Mouse (Mus musculus): ENCODE data around the gene Bbs9.
"Not testable (repeated sequence)": the region's sequence is repeated elsewhere in the genome, so short reads cannot be mapped to it uniquely, and the experiment has no call there.

Gene Bbs9

DNA sequence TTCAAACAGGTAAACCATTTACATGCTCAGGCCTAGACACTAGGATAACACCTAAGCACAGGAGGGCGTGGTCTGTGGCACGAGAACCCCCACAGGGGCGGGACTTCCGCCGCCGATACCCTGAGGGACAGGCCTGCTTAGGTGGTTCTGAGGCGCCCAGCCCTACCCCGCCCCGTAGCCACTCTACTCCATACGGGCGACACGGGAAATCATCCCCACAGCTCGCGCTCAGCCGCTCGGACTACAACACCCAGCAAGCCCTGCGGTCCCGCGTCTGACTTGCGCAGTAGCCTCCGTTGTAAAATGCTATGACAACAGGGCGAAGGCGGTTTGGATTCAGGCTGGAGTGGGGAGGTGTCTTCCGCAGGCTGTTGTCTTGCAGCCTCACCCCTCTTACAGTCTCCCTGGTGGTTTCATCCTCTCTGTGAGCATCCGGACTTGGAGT, at the start of gene Bbs9:
TSS of gene Bbs9 (plus strand) at position 292 of the 445 bp plus-strand sequence.
- peak; percentile 85 for DNase-seq (ENCODE audit: low read depth)

DNA sequence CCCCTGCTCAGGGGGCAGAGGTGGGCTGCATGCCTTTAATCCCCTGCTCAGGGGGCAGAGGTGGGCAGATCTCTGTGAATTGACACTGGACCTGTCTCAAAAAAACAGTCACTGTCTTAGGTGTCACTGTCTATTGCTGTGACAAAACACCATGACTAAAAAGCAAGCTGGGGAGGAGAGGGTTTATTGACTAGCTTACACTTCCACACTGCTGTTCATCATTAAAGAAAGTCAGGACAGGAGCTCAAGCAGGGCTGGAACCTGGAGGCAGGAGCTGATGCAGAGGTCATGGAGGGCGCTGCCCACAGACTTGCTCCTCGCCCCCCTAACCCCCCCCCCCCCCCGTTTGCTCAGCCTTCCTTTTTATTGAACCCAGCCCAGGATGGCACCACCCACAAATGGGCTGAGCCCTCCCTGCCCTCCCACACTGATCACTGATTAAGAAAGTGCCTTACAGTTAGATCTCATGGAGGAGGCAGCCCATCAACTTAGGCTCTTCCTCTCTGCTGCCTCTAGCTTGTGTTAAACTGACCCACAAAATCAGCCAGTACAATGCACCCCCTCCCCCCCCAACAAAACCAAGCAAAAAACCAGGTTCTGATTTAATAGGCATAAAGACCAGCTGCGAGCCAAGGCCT, 47.4 kb upstream of the Bbs9 start:
- no peak for DNase-seq (ENCODE audit: low read depth)

DNA sequence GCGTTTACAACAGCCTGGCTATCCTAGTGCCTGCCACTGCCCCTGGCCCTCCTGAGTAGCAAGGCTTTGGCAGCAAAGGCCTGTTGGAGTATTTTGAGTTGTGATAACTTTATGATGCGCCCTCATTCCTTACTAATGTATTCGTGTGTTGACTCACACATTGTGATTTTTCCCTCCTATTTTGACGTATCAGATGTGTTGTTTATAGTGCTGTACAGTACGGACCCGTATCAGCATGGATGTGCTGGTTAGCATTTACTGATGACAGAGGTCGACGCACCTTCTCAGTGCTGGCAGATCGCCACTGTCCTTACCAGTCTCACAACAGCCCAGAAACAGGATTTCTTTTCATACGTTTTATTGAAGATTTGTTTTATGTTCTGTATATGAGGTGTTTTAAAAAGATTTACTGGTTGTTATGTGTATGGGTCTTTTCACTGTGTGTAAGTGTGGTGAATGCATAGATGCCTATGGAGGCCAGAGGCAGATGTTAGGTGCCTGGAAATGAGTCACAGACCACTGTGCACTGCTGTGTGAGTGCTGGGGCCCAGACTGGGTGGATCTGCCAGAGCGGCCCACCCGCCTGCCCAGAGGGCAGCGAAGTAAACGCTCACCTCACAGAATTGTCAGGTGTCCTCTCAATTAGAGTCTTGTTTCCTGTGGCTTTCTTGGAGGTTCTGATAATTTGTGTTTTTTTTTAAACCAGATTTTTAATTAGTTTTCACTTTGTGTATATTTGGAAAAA, 46.7 kb upstream of the Bbs9 start:
- no peak for DNase-seq (ENCODE audit: low read depth)

DNA sequence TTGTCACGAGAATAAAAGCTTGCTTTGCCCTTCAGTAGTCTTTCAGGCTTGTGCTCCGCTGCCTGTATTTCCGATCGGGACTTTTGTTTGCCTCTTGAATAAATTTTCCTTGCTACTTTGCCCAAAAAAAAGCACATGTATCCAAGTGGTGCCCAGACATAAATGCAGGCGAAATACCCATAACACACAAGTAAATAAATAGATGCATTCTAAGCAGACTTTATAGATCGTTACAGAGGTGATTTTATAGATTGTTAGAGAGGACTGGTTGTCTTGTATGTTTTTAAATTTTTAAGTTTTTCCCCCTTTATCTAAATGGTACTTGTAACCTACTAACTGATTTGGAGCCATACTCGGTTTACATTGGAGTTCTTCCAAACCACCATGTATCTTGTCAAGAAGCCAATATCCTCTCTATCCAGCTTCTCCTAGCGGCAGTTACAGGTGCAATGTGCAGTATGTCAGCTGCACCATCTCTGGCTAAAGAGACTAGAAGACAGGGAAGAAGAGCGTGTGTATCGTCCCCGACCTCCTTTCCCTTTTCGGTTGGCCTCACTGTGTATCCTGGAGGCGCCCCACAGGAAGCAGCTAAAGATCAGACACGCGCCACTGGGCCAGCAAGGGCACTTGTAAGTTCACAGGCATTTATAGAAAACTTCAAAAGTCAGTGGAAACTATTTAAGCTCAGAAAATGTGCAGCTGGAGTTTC, 45.8 kb upstream of the Bbs9 start:
- DNase-seq (ENCODE audit: low read depth), result peak; percentile 29

DNA sequence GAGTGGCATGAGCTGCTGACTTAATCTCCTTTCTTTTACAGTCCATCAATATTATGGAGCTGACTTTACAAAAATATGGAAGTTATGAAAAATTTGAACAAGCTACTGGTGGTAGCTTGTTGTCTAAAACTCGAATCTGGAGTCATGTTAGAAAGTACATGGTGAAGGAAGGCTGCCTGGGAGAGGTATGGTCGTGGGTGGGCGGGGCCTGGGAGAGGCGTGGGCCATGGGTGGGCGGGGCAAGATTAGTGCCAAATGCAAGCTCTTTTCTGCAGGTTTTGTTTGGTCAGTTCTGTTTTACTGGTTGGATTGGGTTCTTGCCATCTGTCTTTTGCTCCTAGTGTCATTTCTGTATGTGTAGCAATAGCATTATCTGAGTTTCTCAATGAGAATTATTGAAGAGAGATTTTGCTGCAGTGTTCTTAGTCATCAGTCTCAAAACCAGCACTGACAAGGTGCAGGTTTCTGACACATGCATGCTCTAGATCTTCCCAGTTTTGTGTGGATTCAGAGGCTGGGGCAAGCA, 45.1 kb upstream of the Bbs9 start:
- DNase-seq (ENCODE audit: low read depth), result peak; percentile 13

DNA sequence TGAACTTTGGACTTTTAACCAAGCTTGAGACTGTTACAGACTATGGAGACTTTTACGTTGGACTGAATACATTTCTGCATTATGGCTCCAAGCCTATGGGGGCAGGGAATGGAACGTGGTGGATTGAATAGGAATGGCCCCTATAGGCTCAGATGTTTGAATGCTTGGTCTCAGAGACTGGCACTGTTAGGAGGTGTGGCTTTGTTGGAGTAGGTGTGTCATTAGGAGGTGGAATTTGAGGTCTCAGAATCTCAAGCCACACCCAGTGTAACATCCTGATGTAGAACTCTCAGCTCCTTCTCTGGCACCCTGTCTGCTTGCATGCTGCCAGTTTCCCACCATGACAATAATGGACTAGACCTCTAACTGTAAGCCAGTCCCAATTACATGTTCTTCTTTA, 42.3 kb upstream of the Bbs9 start:
- DNase-seq (ENCODE audit: low read depth), result no peak

DNA sequence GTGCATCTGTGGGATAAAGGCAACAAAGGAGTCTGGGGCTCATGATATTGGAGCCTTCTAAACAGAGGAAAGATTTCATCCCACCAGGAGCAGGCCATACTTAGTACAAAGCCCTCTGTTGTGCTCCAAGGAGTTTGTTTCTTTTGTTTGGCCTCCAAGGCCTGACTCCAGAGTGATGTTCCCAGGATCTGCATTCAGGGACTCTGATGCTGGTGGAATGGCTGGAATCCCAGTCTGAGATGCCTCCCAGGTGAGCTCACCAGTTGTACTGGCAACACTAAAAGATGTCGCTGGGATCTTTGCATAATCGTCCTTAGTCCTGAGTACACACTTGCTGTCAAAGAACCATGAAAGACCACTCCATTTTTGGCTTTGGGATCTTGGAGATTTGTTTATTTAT, 41.4 kb upstream of the Bbs9 start:
- no peak for DNase-seq (ENCODE audit: low read depth)

DNA sequence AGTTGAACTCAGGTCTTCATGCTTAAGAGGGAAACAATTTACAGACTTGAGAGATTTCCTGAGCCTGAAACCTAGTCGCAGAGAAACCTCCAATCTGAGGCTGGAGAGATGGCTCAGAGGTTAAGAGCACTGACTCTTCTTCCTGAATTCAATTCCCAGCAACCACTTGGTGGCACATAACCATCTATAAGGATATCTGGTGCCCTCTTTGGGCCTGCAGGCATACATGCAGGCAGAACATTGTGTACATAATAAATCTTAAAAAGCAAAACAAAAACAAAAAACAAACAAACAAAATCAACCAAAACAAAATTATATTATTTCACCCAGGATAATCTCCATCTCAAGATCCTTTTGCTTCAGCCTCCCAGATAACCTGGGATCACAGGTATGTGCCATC, 36.7 kb upstream of the Bbs9 start:
- no peak for DNase-seq (ENCODE audit: low read depth)

DNA sequence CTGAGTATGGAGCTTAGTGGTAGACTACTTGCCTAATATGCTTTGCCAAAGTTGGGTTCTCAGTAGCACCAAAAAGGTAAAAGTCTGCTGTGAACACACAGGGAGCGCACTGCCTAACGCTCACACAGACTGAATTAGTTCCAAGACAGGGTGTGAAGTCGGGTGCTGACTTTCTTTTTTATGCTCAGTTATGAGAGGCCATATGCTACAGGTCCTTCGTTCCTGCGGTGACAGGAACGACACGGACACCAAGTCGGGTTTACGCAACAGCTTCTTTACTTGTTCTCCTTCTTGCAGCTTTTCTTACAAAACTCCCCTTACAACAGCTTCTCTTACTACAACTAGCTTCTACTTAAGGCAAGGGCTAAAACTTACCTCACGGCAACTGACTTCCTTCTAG, 32.4 kb upstream of the Bbs9 start:
- DNase-seq (ENCODE audit: low read depth), result no peak

DNA sequence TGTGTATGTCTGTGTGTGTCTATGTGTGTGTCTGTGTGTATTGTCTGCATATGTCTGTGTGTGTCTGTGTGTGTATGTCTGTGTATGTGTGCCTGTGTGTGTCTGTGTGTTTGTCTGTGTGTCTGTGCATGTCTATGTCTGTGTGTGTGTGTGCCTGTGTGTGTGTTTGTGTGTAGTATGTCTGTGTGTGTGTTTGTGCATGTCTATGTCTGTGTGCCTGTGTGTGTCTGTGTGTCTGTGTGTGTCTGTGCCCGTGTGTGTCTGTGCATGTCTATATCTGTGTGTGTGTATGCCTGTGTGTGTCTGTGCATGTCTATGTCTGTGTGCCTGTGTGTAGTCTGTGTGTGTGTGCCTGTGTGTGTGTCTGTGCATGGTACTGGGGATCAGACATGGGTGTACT, 30.4 kb upstream of the Bbs9 start:
- DNase-seq (ENCODE audit: low read depth), result no peak

DNA sequence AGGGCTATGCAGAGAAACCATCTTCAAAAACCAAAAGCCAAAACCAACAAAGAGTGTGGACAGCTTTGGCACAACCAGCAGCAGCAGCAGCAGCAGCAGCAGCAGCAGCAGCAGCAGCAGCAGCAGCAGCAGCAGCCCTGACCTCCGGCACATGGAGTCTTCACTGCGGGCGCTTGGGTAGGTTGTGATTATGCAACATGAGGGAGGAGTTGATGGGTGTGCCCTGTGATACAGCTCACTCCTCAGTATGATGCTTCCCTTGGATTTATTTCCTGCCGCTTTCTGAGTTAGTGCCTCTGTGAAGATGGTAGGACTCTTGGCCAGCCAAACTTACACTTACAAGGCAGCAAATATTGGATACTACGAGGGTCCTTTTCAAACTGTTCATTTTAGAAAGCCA, 28.3 kb upstream of the Bbs9 start:
- no peak for DNase-seq (ENCODE audit: low read depth)

DNA sequence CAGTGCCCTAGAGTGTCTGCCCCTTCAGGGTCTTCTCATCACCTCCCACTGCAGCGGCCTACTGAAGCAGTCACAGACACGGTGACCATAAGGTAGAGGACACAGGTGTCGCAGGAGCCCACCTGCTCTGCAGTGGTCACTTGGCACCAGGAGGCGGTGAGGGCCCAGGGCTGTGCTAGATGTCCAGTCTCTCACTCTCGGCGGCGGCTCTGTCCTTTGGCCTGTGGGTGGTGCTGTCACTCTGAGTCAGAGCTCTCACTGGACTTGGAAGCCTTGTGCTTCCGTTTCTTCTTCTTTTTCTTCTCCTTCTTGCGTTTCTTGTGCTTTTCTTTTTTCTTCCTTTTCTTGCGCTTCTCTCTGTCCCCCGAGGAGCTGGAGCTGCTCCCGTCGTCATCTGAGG, 27.1 kb upstream of the Bbs9 start:
- peak; percentile 9 for DNase-seq (ENCODE audit: low read depth)

DNA sequence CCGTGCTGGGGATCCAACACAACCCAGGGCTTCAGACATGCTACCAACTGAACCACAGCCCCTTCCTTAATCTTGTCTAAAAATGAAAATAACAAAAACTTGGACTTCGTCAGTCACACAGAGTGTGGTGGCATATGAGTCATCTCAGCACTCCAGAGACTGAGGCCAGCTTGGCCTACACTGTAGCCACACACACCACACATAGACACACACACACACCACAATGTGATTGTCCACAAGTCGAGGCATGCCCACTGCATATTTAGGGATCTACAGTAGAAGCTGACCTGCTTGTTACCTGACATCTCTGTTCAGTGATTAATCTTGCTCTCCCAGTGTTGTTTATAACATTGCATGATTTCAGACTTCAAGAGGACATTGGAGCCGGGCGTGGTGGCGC, 26.3 kb upstream of the Bbs9 start:
- no peak for DNase-seq (ENCODE audit: low read depth)

DNA sequence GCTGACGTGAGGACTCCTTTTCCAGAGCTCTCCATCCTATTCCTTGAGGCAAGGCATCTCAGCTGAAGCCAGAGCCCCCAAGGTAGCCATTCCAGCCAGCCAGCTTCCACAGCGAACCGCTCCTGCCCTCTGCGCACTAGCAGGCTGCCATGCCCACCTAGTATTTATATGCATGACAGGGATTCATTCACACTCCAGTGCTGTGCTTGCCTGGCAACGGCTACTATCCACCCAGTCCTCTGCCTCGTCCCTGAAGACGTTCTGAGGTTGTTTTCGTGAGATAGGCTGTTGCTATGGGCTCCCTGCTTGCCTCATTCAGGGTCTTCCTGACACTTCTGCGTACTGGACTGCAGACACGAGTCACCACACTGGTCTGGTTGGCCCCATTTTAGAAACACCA, 22.8 kb upstream of the Bbs9 start:
- no peak for DNase-seq (ENCODE audit: low read depth)

DNA sequence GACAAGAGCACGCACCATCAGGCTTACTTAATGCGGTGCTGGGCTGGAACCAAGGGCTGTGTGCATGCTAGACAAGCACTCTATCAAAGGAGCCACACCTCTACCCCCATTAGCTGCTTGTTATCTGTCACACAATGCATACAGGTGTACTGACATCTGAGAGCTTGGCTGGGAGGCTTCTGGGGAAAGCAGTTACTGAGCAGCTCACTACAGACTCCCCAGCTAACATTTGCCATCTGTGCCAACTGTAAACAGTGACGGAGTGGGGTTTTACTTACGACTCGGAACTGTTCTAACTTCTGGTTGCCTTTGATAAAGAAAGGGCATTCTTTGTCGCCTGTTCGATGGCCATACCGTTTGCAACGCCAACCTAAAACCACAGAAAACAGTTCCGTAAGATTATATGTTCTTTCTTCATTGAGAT, 22.0 kb upstream of the Bbs9 start:
- DNase-seq (ENCODE audit: low read depth), result no peak

DNA sequence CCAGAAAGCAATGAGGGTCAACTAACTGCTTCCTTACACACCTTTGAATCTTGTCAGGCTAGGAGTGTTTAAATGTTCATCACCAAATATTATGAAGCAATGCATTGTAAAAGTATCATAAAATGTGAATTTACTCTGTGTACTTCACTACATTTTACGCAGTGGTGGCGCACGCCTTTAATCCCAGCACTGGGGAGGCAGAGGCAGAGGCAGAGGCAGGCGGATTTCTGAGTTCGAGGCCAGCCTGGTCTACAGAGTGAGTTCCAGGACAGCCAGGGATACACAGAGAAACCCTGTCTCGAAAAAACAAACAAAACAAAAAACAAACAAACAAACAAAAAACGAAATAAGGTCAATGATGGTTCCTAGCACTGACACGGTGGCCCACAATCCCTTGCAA, 21.5 kb upstream of the Bbs9 start, which contains the start of gene Gm17545:
TSS of gene Gm17545 (plus strand) at position 301 of the 400 bp plus-strand sequence.
- DNase-seq (ENCODE audit: low read depth), result not testable (repeated sequence)

DNA sequence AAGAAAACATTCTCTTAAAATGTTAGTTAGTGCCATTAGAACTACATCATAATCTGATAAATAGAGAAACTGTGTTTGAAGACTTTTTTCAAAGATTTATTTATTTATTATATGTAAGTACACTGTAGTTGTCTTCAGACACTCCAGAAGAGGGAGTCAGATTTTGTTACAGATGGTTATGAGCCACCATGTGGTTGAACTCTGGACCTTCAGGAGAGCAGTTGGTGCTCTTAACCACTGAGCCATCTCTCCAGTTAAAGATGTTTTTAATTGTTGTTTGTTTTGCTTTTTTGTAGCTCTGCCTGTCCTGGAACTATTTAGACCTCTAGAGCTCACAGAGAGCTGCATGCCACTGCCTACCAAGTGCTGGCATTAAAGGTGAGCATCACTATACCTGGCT, 20.5 kb upstream of the Bbs9 start:
- DNase-seq (ENCODE audit: low read depth), result no peak

DNA sequence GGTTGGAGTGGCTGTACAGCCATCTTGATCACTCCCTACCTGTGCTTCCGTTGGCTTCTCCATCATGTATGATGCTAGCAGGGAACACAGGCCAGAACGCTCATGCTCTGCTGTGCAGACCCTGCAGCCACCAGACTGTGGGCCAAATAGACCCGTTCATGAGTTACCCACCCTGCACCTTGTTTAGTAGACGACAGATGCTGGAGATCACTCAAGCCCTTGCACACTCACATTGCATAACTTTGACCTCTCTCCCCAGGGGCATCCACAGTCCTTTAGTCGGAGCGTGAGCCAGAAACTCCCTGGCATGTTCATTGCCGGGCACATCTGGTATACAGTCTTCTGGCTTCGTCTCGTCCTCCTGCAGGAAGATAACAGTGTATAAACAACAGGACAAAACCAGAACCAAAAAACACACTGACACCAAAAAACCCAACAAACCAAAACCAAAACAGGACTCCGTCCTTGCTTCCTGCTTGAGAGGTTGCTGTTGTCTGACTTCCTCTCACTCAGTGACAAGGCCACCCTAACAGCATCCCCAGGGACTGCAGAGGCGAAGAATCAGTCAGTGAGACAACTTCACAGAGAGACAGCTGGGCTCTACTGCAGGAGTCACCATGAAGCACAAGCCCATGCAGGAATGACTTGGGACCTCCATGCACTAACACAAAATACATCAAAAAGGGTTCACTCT, 18.2 kb upstream of the Bbs9 start:
- no peak for DNase-seq (ENCODE audit: low read depth)

DNA sequence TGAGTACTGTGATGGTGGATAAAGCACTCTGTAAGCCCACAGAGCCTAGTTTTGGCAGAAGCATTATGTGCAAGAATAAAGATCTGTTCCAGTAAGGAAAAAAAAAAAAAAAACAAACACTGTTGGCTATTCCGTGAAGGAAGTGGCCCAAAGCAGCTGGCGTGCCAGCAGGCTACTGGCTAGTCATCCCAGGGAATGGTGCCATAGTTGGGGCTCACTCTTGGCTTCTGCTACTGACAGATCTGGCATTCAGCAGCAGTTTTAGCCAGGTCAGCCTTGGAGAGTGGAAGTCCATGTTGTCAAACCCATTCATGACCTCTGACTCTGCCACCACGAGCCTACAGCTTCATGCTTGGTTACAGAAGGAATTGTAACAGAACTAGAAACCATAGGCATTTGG, 13.6 kb upstream of the Bbs9 start:
- peak; percentile 14 for DNase-seq (ENCODE audit: low read depth)

DNA sequence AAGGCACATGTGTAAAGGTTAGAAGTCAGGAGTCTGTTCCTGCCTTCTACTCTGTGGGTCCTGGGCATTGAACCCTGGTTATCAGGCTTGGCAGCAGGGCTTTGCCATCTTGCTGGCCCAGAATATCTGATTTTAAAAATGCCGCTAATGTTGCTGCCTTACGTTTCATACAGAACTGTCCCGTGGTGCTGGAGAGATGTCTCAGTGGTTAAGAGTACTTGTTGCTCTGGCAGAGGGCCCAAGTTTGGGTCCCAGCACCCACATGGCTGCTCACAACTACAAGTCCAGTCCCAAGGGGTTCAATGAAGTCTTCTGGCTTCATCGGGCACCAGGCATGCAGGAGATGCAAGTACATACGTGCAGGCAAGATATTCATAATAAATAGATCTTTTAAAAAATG, 9.3 kb upstream of the Bbs9 start:
- DNase-seq (ENCODE audit: low read depth), result no peak

DNA sequence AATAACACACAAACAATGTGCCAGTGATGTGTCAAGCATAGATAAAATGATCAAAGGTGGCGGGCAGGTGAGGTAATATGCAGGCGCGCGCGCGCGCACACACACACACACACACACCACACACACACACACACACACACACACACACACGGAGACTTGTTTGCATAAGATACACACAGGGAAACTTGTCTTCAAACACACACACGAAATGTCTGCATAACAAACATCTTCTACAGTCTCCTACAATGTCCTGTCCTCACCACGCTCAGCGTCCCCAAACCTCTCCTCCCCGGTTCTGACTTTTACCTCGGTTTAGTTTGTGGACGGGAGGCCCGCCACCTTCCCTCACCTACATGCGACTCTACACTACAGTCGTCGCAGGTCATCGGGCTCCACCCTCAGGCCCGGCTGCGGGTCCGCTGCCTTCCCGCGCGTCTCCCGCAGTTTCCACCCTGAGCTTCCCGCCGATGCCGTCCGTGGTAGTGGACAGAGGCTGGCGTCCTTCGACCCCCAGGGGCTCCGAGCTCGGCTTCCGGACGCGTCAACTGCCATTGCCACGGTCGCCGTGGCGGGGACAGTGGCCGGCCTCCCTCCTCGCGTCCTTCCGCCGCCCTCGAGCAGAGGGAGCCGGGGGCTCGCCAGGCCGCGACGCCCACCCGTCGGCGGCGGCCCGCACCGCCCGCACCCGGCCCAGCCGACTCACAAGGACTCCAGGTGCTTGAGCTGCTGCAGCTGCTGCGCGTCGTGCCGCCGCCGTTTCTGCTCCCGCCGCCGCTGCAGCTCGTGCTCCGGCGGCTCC, 7.9 kb upstream of the Bbs9 start:
- peak; percentile 33 for DNase-seq (ENCODE audit: low read depth)
